Comparison of ENCODE assay signal across 14 mouse cellular contexts in genomic region chr12:79968676-79969075, GRCm38 (mm10).
DNase-seq lines count a peak whose midpoint lies in the region; ATAC-seq and TF ChIP-seq lines count a peak whose summit lies in the region.
"Had no signal": no experiment of that assay in that cellular context is flagged by ENCODE, and none has a peak within 500 bp of the region (broad histone marks: within the 10 kb centered on the region; RNA-seq: fewer than 3 reads in every experiment).

No protein-coding gene starts in this region.

- H3K27ac ChIP-seq in heart, embryonic 13.5 days (replicated peaks): peak overlapping the region; percentile 14; the same call in 1 of the 2 replicates
- no peak overlapping the region for H3K27ac ChIP-seq in heart, embryonic 12.5 days (ENCODE audit: poor library complexity, severe bottlenecking)
- no peak overlapping the region for H3K27ac ChIP-seq in lung, postnatal 0 days (ENCODE audit: low read length)
- H3K27ac ChIP-seq in embryonic facial prominence, embryonic 15.5 days (replicated peaks): peak overlapping the region; percentile 60
- peak overlapping the region; percentile 10; the same call in 1 of the 2 replicates for H3K27ac ChIP-seq in stomach, embryonic 16.5 days (ENCODE audit: low read length)
- H3K27ac ChIP-seq: liver, embryonic 14.5 days had no signal

- H3K36me3 ChIP-seq in heart, embryonic 13.5 days: no peaks in the 10 kb centered on the region
- H3K36me3 ChIP-seq in heart, embryonic 12.5 days: no peaks in the 10 kb centered on the region
- H3K36me3 ChIP-seq in lung, postnatal 0 days (ENCODE audit: insufficient read depth, low read length): no peaks in the 10 kb centered on the region
- no peaks in the 10 kb centered on the region for H3K36me3 ChIP-seq in embryonic facial prominence, embryonic 15.5 days
- H3K36me3 ChIP-seq in stomach, embryonic 16.5 days (ENCODE audit: control insufficient read depth, insufficient read depth, low read length): no peaks in the 10 kb centered on the region

- TF ChIP-seq EP300 in lung, postnatal 0 days (IDR thresholded peaks at IDR 0.05): no peak

- 0 out of 2 replicates have a peak overlapping the region, but pooled peaks have one; percentile 20 for H3K9ac ChIP-seq in heart, embryonic 13.5 days
- no peak overlapping the region for H3K9ac ChIP-seq in heart, embryonic 12.5 days
- no peak overlapping the region for H3K9ac ChIP-seq in lung, postnatal 0 days (replicated peaks; ENCODE audit: low read depth)
- no peak overlapping the region for H3K9ac ChIP-seq in embryonic facial prominence, embryonic 15.5 days
- no peak overlapping the region for H3K9ac ChIP-seq in stomach, embryonic 16.5 days (ENCODE audit: low read length)
- H3K9ac ChIP-seq: liver, embryonic 14.5 days had no signal

- no peaks in the 10 kb centered on the region for H3K27me3 ChIP-seq in heart, embryonic 13.5 days (replicated peaks)
- no peaks in the 10 kb centered on the region for H3K27me3 ChIP-seq in heart, embryonic 12.5 days (replicated peaks)
- no peaks in the 10 kb centered on the region for H3K27me3 ChIP-seq in lung, postnatal 0 days (replicated peaks; ENCODE audit: insufficient read depth, low read length)
- H3K27me3 ChIP-seq in embryonic facial prominence, embryonic 15.5 days: no peaks in the 10 kb centered on the region
- no peaks in the 10 kb centered on the region for H3K27me3 ChIP-seq in stomach, embryonic 16.5 days (ENCODE audit: control insufficient read depth, insufficient read depth, low read length)

- H3K4me3 ChIP-seq in heart, embryonic 13.5 days: no peak overlapping the region
- no peak overlapping the region for H3K4me3 ChIP-seq in heart, embryonic 12.5 days
- H3K4me3 ChIP-seq in lung, postnatal 0 days (ENCODE audit: low read depth, low read length): no peak overlapping the region
- no peak overlapping the region for H3K4me3 ChIP-seq in embryonic facial prominence, embryonic 15.5 days (replicated peaks)
- H3K4me3 ChIP-seq in stomach, embryonic 16.5 days (replicated peaks; ENCODE audit: low read length): no peak overlapping the region
- H3K4me3 ChIP-seq: erythroblast, embryonic 14.5 days had no signal

- peaks cover 76% of the 10 kb centered on the region for H3K4me1 ChIP-seq in heart, embryonic 13.5 days
- H3K4me1 ChIP-seq in heart, embryonic 12.5 days (replicated peaks): peaks cover 72% of the 10 kb centered on the region
- H3K4me1 ChIP-seq in lung, postnatal 0 days (ENCODE audit: insufficient read depth, low read depth, low read length): peaks cover 46% of the 10 kb centered on the region
- peaks cover 76% of the 10 kb centered on the region for H3K4me1 ChIP-seq in embryonic facial prominence, embryonic 15.5 days
- peaks cover 51% of the 10 kb centered on the region for H3K4me1 ChIP-seq in stomach, embryonic 16.5 days (ENCODE audit: control insufficient read depth, insufficient read depth, low read length)

- 61% methylated on average over 3 of the region's 3 CpGs for WGBS in heart, embryonic 13.5 days
- WGBS in heart, embryonic 12.5 days: 63% methylated on average over 3 of the region's 3 CpGs
- WGBS in lung, postnatal 0 days: 33% methylated on average over 3 of the region's 3 CpGs
- WGBS in embryonic facial prominence, embryonic 15.5 days: 57% methylated on average over 3 of the region's 3 CpGs
- WGBS in stomach, embryonic 16.5 days: 64% methylated on average over 3 of the region's 3 CpGs

- no peak for ATAC-seq in heart, embryonic 13.5 days (ENCODE audit: extremely low read depth, insufficient number of reproducible peaks, low FRiP score, low TSS enrichment)
- ATAC-seq in heart, embryonic 12.5 days (ENCODE audit: insufficient number of reproducible peaks, low FRiP score): no peak
- no peak for ATAC-seq in lung, postnatal 0 days
- ATAC-seq in embryonic facial prominence, embryonic 15.5 days (ENCODE audit: insufficient number of reproducible peaks, low FRiP score, low TSS enrichment, low read depth): no peak
- ATAC-seq in stomach, embryonic 16.5 days (ENCODE audit: insufficient read depth, low FRiP score): no peak
- ATAC-seq: inflammation-experienced regulatory T-cells, adult 6 months had no signal

- DNase-seq in lung, postnatal 0 days (ENCODE audit: low spot score): peak; percentile 42
- DNase-seq in lung, postnatal 14 days: no peak
- no peak for DNase-seq in kidney, postnatal 36 days
- DNase-seq in spleen, postnatal 10 days (ENCODE audit: low spot score in 2 of 2): no peak
- DNase-seq: adrenal gland, postnatal 25 days; kidney, postnatal 14 days; thymus, postnatal 14 days had no signal

- TF ChIP-seq CTCF in lung, postnatal 0 days (IDR thresholded peaks at IDR 0.05): no peak

- no peaks in the 10 kb centered on the region for H3K9me3 ChIP-seq in heart, embryonic 13.5 days
- 0 out of 2 replicates have a peak, but pooled peaks cover 2% of the 10 kb centered on the region for H3K9me3 ChIP-seq in heart, embryonic 12.5 days (replicated peaks)
- H3K9me3 ChIP-seq in lung, postnatal 0 days (ENCODE audit: low read length): no peaks in the 10 kb centered on the region
- no peaks in the 10 kb centered on the region for H3K9me3 ChIP-seq in embryonic facial prominence, embryonic 15.5 days (replicated peaks)
- no peaks in the 10 kb centered on the region for H3K9me3 ChIP-seq in stomach, embryonic 16.5 days (replicated peaks; ENCODE audit: control insufficient read depth, low read length)

- H3K4me2 ChIP-seq in heart, embryonic 13.5 days: no peak overlapping the region
- H3K4me2 ChIP-seq in heart, embryonic 12.5 days: no peak overlapping the region
- H3K4me2 ChIP-seq in lung, postnatal 0 days (replicated peaks; ENCODE audit: low read depth, low read length): no peak overlapping the region
- no peak overlapping the region for H3K4me2 ChIP-seq in embryonic facial prominence, embryonic 15.5 days (replicated peaks)
- H3K4me2 ChIP-seq in stomach, embryonic 16.5 days (ENCODE audit: low read depth, low read length): no peak overlapping the region

Comparison
In these comparisons a context has a peak if more than half of its experiments do, and no peak if none do; other contexts are left out.
1. H3K27ac ChIP-seq: peak in heart, embryonic 13.5 days (single experiment), embryonic facial prominence, embryonic 15.5 days (single experiment) and stomach, embryonic 16.5 days (single experiment); none in heart, embryonic 12.5 days (single experiment) and lung, postnatal 0 days (single experiment).